ENCODE assay signal across 30 mouse cellular contexts in genomic region chr9:57986293-57986692, GRCm38 (mm10). TPM values are rescaled to one million over a fixed set of nuclear protein-coding genes. Genes with fewer than 3 reads are reported as not detected.
DNase-seq lines count a peak whose midpoint lies in the region; ATAC-seq and TF ChIP-seq lines count a peak whose summit lies in the region.
"Had no signal": no experiment of that assay in that cellular context is flagged by ENCODE, and none has a peak within 500 bp of the region (broad histone marks: within the 10 kb centered on the region; RNA-seq: fewer than 3 reads in every experiment).

No protein-coding gene starts in this region.

- H3K27me3 ChIP-seq in midbrain, embryonic 11.5 days (ENCODE audit: control insufficient read depth, insufficient read depth, low read length), result no peaks in the 10 kb centered on the region
- no peaks in the 10 kb centered on the region; the same call in 1 of the 2 replicates for H3K27me3 ChIP-seq in midbrain, embryonic 10.5 days (ENCODE audit: low read depth, poor library complexity, severe bottlenecking)
- no peaks in the 10 kb centered on the region for H3K27me3 ChIP-seq in CH12.LX (replicated peaks)
- no peaks in the 10 kb centered on the region for H3K27me3 ChIP-seq in midbrain, postnatal 0 days (ENCODE audit: insufficient read depth, low read length)
- H3K27me3 ChIP-seq: embryonic facial prominence, embryonic 12.5 days; embryonic facial prominence, embryonic 15.5 days had no signal

- no peaks in the 10 kb centered on the region for H3K36me3 ChIP-seq in midbrain, embryonic 11.5 days (ENCODE audit: control insufficient read depth, insufficient read depth, low read length)
- H3K36me3 ChIP-seq in midbrain, embryonic 10.5 days, result no peaks in the 10 kb centered on the region
- H3K36me3 ChIP-seq in CH12.LX (replicated peaks in 1 of 2; ENCODE audit: control insufficient read depth in 1 of 2, insufficient read depth in 1 of 2, low read length in 1 of 2), result no peaks in the 10 kb centered on the region
- H3K36me3 ChIP-seq in midbrain, postnatal 0 days (ENCODE audit: insufficient read depth, low read length), result no peaks in the 10 kb centered on the region
- H3K36me3 ChIP-seq: embryonic facial prominence, embryonic 12.5 days; embryonic facial prominence, embryonic 15.5 days; heart, embryonic 10.5 days; heart, embryonic 13.5 days; hindbrain, embryonic 10.5 days; hindbrain, embryonic 13.5 days had no signal

- TF ChIP-seq POLR2A in CH12.LX (IDR thresholded peaks at IDR 0.05; ENCODE audit: low read depth, low read length), result no peak

- H3K27ac ChIP-seq in midbrain, embryonic 11.5 days (ENCODE audit: low read depth, low read length), result no peak overlapping the region
- H3K27ac ChIP-seq in midbrain, embryonic 10.5 days (replicated peaks), result no peak overlapping the region
- peak overlapping the region; percentile 75; the same call in 1 of the 2 replicates for H3K27ac ChIP-seq in CH12.LX (ENCODE audit: insufficient read depth, low read depth)
- no peak overlapping the region for H3K27ac ChIP-seq in midbrain, postnatal 0 days (ENCODE audit: low read depth, low read length)
- H3K27ac ChIP-seq: embryonic facial prominence, embryonic 12.5 days; embryonic facial prominence, embryonic 15.5 days; heart, adult 2 months; heart, embryonic 10.5 days; heart, embryonic 13.5 days; hindbrain, embryonic 10.5 days; hindbrain, embryonic 13.5 days had no signal

- ATAC-seq in midbrain, embryonic 11.5 days (ENCODE audit: low FRiP score), result no peak
- no peak for ATAC-seq in midbrain, postnatal 0 days (ENCODE audit: low FRiP score)
- ATAC-seq: activated CD4-positive, CD25-positive, alpha-beta regulatory T cell, adult 4 months; CD4-positive, CD25-positive, alpha-beta regulatory T cell, adult 4 months; forebrain, embryonic 14.5 days; forebrain, postnatal 0 days; hindbrain, embryonic 16.5 days had no signal

- no peak overlapping the region for H3K9ac ChIP-seq in midbrain, embryonic 11.5 days (ENCODE audit: low read length)
- no peak overlapping the region for H3K9ac ChIP-seq in CH12.LX (ENCODE audit: insufficient read depth, low read depth)
- no peak overlapping the region for H3K9ac ChIP-seq in midbrain, postnatal 0 days (replicated peaks; ENCODE audit: low read length, poor library complexity, severe bottlenecking)
- H3K9ac ChIP-seq: embryonic facial prominence, embryonic 12.5 days; embryonic facial prominence, embryonic 15.5 days; forebrain, postnatal 0 days; heart, embryonic 13.5 days; hindbrain, embryonic 13.5 days had no signal

- 80% methylated on average over 7 of the region's 7 CpGs for WGBS in midbrain, embryonic 11.5 days
- 73% methylated on average over 7 of the region's 7 CpGs for WGBS in midbrain, embryonic 10.5 days
- 85% methylated on average over 7 of the region's 7 CpGs for WGBS in midbrain, postnatal 0 days

- no peak overlapping the region for H3K4me3 ChIP-seq in midbrain, embryonic 11.5 days (ENCODE audit: low read depth, low read length)
- no peak overlapping the region for H3K4me3 ChIP-seq in midbrain, embryonic 10.5 days
- no peak overlapping the region for H3K4me3 ChIP-seq in CH12.LX (replicated peaks in 1 of 3; ENCODE audit: low read depth in 2 of 3, low read length in 2 of 3, poor library complexity in 1 of 3)
- no peak overlapping the region for H3K4me3 ChIP-seq in midbrain, postnatal 0 days (ENCODE audit: low read depth, low read length)
- H3K4me3 ChIP-seq: embryonic facial prominence, embryonic 12.5 days; embryonic facial prominence, embryonic 15.5 days; heart, adult 2 months; heart, embryonic 10.5 days; heart, embryonic 13.5 days; hindbrain, embryonic 10.5 days; hindbrain, embryonic 13.5 days had no signal

- DNase-seq in midbrain, embryonic 11.5 days (ENCODE audit: low spot score, missing footprints), result peak; percentile 21
- no peak for DNase-seq in midbrain, embryonic 10.5 days (ENCODE audit: low spot score)
- DNase-seq in CH12.LX (ENCODE audit: extremely low read depth), result no peak
- DNase-seq in thymus, postnatal 0 days (ENCODE audit: low spot score), result peak; percentile 46
- peak; percentile 69 for DNase-seq in thymus, postnatal 25 days
- DNase-seq in urinary bladder, adult 18-20 months (ENCODE audit: low spot score in 2 of 2), result no peak
- no peak for DNase-seq in heart, postnatal 4 days
- no peak for DNase-seq in midbrain, postnatal 0 days (ENCODE audit: low spot score)
- DNase-seq: adrenal gland, adult 8-10 months; adrenal gland, postnatal 25 days; cerebellum, adult 18-20 months; cerebellum, adult 9-10 months; cerebellum, postnatal 25 days; forebrain, postnatal 0 days; gastrocnemius, postnatal 10 days; gastrocnemius, postnatal 36 days; heart, adult 2 months; heart, postnatal 14 days had no signal

- H3K79me2 ChIP-seq in CH12.LX (replicated peaks; ENCODE audit: control insufficient read depth, extremely low read depth, insufficient read depth, poor library complexity, severe bottlenecking), result 0 out of 2 replicates have a peak, but pooled peaks cover 3% of the 10 kb centered on the region

- no peaks in the 10 kb centered on the region for H3K9me3 ChIP-seq in midbrain, embryonic 11.5 days (ENCODE audit: control insufficient read depth, low read length)
- no peaks in the 10 kb centered on the region for H3K9me3 ChIP-seq in midbrain, embryonic 10.5 days (replicated peaks)
- peaks cover 4% of the 10 kb centered on the region for H3K9me3 ChIP-seq in CH12.LX (replicated peaks; ENCODE audit: low read length)
- H3K9me3 ChIP-seq in midbrain, postnatal 0 days (ENCODE audit: low read length), result no peaks in the 10 kb centered on the region
- H3K9me3 ChIP-seq: embryonic facial prominence, embryonic 12.5 days; embryonic facial prominence, embryonic 15.5 days; heart, embryonic 10.5 days; heart, embryonic 13.5 days; hindbrain, embryonic 10.5 days; hindbrain, embryonic 13.5 days had no signal

- no peaks in the 10 kb centered on the region for H3K4me1 ChIP-seq in midbrain, embryonic 11.5 days (ENCODE audit: control insufficient read depth, insufficient read depth, low read length)
- no peaks in the 10 kb centered on the region for H3K4me1 ChIP-seq in midbrain, embryonic 10.5 days
- peaks cover 56 to 68% of the 10 kb centered on the region in 2 experiments for H3K4me1 ChIP-seq in CH12.LX (ENCODE audit: control insufficient read depth in 1 of 2, insufficient read depth in 2 of 2)
- H3K4me1 ChIP-seq in midbrain, postnatal 0 days (ENCODE audit: insufficient read depth, low read length), result no peaks in the 10 kb centered on the region
- H3K4me1 ChIP-seq: embryonic facial prominence, embryonic 12.5 days; embryonic facial prominence, embryonic 15.5 days; heart, embryonic 10.5 days had no signal

- no peak for TF ChIP-seq CTCF in CH12.LX (conservative IDR thresholded peaks at IDR 0.05 in 1 of 2, IDR thresholded peaks at IDR 0.05 in 1 of 2; ENCODE audit: low read depth in 2 of 2, low read length in 2 of 2)
- no peak for TF ChIP-seq CTCF in midbrain, postnatal 0 days (IDR thresholded peaks at IDR 0.05)

- dilution Hi-C loops in CH12.LX (cut with MboI; ENCODE audit: extremely low pct_ligation_motif_present, extremely low pct_unique_long_range_greater_than_20kb, low sequenced_read_pairs), result no loop called here

- TF ChIP-seq RAD21 in CH12.LX (IDR thresholded peaks at IDR 0.05; ENCODE audit: low read depth, low read length), result no peak

- no peak for TF ChIP-seq EP300 in CH12.LX (IDR thresholded peaks at IDR 0.05; ENCODE audit: low read length)

- no peak overlapping the region for H3K4me2 ChIP-seq in midbrain, embryonic 11.5 days
- H3K4me2 ChIP-seq in CH12.LX (ENCODE audit: insufficient read depth, low read depth, poor library complexity, severe bottlenecking), result no peak overlapping the region
- H3K4me2 ChIP-seq in midbrain, postnatal 0 days (ENCODE audit: low read depth, low read length, poor library complexity, severe bottlenecking), result no peak overlapping the region
- H3K4me2 ChIP-seq: embryonic facial prominence, embryonic 12.5 days; embryonic facial prominence, embryonic 15.5 days; heart, embryonic 13.5 days; hindbrain, embryonic 13.5 days had no signal

- in situ Hi-C loops in CH12.LX (cut with MboI; ENCODE audit: low pct_ligation_motif_present, low pct_unique_long_range_greater_than_20kb, low sequenced_read_pairs), result no loop called here

TF ChIP-seq in CH12.LX, 34 proteins besides CTCF, POLR2A, EP300 and RAD21 (continues in another document):
- TF ChIP-seq JUN (IDR thresholded peaks at IDR 0.05; ENCODE audit: insufficient read depth, low read depth, low read length), result no peak
- no peak for TF ChIP-seq IRF4 (IDR thresholded peaks at IDR 0.05; ENCODE audit: low read depth, low read length)
- TF ChIP-seq USF1 (IDR thresholded peaks at IDR 0.05; ENCODE audit: low read depth, low read length), result no peak
- no peak for TF ChIP-seq JUND (conservative IDR thresholded peaks at IDR 0.05; ENCODE audit: low read depth, low read length)
- no peak for TF ChIP-seq MYC (IDR thresholded peaks at IDR 0.05; ENCODE audit: low read depth, low read length)
- TF ChIP-seq MAZ (IDR thresholded peaks at IDR 0.05; ENCODE audit: low read depth, low read length), result no peak
- TF ChIP-seq MXI1 (IDR thresholded peaks at IDR 0.05; ENCODE audit: low read depth, low read length), result no peak
- no peak for TF ChIP-seq ZKSCAN1 (IDR thresholded peaks at IDR 0.05; ENCODE audit: borderline replicate concordance, low read depth, low read length)
- TF ChIP-seq GABPA (IDR thresholded peaks at IDR 0.05; ENCODE audit: insufficient replicate concordance, low read depth, low read length), result no peak

RNA-seq across cellular contexts. Expression of gene Cyp11a1, which starts 19.9 kb away (rescaled TPM):
- polyA plus RNA-seq in midbrain, embryonic 11.5 days (2014; fragmentation: Nextera tagmentation; extraction: Ambion mirVana), result 0.12 TPM in 1 of 2 replicates, not detected in the other
- polyA plus RNA-seq in midbrain, embryonic 10.5 days (2016; fragmentation: Nextera tagmentation; extraction: Ambion mirVana), result 0.07 and 0.09 TPM in 2 replicates
- total RNA-seq in CH12.LX (2012; rRNA removed), result 2.6 and 4.6 TPM in 2 replicates
- 8.3 and 9.0 TPM in 2 replicates for total RNA-seq in CH12.LX (2014; rRNA removed)
- 12.1 and 12.8 TPM in 2 replicates for polyA plus RNA-seq in CH12.LX (2012; ENCODE audit: insufficient read length, low read depth)
- polyA plus RNA-seq in thymus, postnatal 0 days (2015; fragmentation: Nextera tagmentation; extraction: Ambion mirVana), result 2.2 and 2.7 TPM in 2 replicates
- under 1 TPM; 0.45 to 0.69 TPM for total RNA-seq in heart, postnatal 4 days (2021)
- total RNA-seq in midbrain, postnatal 0 days (2014; rRNA removed), result 0.22 and 1.3 TPM in 2 replicates
- 1.3 and 1.5 TPM in 2 replicates for polyA plus RNA-seq in midbrain, postnatal 0 days (2015; fragmentation: Nextera tagmentation; extraction: Ambion mirVana)
- total RNA-seq: common myeloid progenitor, adult 5-6 weeks; gastrocnemius, postnatal 36 days had no signal
- polyA plus RNA-seq: activated CD4-positive, CD25-positive, alpha-beta regulatory T cell, adult 4 months; CD4-positive, CD25-positive, alpha-beta regulatory T cell, adult 4 months; forebrain, embryonic 11.5 days; hindbrain, embryonic 10.5 days had no signal

RNA-seq across cellular contexts. Expression of gene Sema7a, which starts 46.4 kb away (rescaled TPM):
- 0.78 and 1.0 TPM in 2 replicates for polyA plus RNA-seq in midbrain, embryonic 11.5 days (2014; fragmentation: Nextera tagmentation; extraction: Ambion mirVana)
- 0.26 and 0.27 TPM in 2 replicates for polyA plus RNA-seq in midbrain, embryonic 10.5 days (2016; fragmentation: Nextera tagmentation; extraction: Ambion mirVana)
- total RNA-seq in CH12.LX (2012; rRNA removed), result 113 and 181 TPM in 2 replicates
- total RNA-seq in CH12.LX (2014; rRNA removed), result 78.2 and 88.6 TPM in 2 replicates
- polyA plus RNA-seq in CH12.LX (2012; ENCODE audit: insufficient read length, low read depth), result 81.9 and 89.4 TPM in 2 replicates
- polyA plus RNA-seq in thymus, postnatal 0 days (2015; fragmentation: Nextera tagmentation; extraction: Ambion mirVana), result 3.4 and 4.0 TPM in 2 replicates
- total RNA-seq in heart, postnatal 4 days (2021), result 10 to 100 TPM; 26.0 to 30.1 TPM
- 42.3 and 49.5 TPM in 2 replicates for total RNA-seq in midbrain, postnatal 0 days (2014; rRNA removed)
- polyA plus RNA-seq in midbrain, postnatal 0 days (2015; fragmentation: Nextera tagmentation; extraction: Ambion mirVana), result 3.2 and 3.6 TPM in 2 replicates
- polyA plus RNA-seq: CD4-positive, CD25-positive, alpha-beta regulatory T cell, adult 4 months had no signal

Comparison
In these comparisons a context has a peak if more than half of its experiments do, and no peak if none do; other contexts are left out.
1. DNase-seq: peak in midbrain, embryonic 11.5 days (single experiment), thymus, postnatal 0 days (single experiment) and thymus, postnatal 25 days (single experiment); none in midbrain, embryonic 10.5 days (single experiment), CH12.LX (single experiment), urinary bladder, adult 18-20 months (0 of 2), heart, postnatal 4 days (single experiment) and midbrain, postnatal 0 days (single experiment).
2. RNA of gene Sema7a, which starts 46.4 kb away (polyA plus RNA-seq): 81.9 to 89.4 TPM in CH12.LX; 3.4 to 4.0 TPM in thymus, postnatal 0 days, 3.2 to 3.6 TPM in midbrain, postnatal 0 days, 0.78 to 1.0 TPM in midbrain, embryonic 11.5 days and 0.26 to 0.27 TPM in midbrain, embryonic 10.5 days; every median in the first group is over 10 times any median in the second.